13 mouse cellular contexts compared by ENCODE assay signal in the genomic region with DNA sequence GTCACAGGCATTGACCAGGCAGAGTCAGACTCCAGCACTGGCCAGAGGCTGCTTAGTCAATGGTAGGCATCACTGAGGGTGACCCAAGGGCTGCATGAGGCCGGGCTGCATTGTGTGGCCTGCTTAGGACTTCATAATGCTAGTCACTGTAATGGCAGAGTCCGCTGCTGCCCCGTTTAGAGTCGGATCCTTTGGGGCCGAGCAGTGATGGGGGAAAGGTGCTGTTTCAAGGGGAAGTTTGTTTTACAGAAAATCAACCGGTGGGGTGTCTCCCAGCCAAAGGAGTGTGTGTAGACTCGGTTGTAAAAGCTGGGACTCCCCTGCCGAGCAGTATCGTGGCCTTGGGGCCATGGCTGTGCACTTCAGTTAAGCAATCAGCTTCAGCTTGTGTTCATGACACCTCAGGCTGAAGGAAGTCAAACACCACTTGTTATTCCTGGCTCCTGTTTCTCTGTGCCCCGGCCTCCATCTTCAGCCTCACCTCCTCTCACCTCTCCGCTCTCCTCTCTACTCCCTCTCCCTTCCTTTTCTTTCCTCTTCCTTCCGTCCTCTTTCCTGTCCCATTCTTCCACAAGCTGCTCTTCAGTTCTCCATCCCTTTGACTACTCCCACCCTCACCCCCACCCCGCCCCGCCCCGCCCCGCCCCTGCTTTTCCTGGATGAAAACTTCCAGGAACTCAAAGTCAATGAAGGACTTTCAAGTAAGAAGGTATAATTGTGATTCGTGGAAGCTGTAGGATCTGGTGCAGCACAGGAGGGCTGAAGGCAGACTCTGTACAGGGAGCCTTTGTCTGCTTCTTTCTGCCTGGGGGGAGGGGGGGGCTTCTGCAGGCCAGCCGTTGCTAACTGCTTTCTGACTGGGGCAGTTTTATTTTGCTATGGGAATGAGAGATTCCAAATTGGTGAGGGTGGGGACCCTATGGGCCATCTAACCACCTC. TPM values are rescaled to one million over a fixed set of nuclear protein-coding genes. Genes with fewer than 3 reads are reported as not detected.
DNase-seq lines count a peak whose midpoint lies in the region; ATAC-seq and TF ChIP-seq lines count a peak whose summit lies in the region.
"Had no signal": no experiment of that assay in that cellular context is flagged by ENCODE, and none has a peak within 500 bp of the region (broad histone marks: within the 10 kb centered on the region; RNA-seq: fewer than 3 reads in every experiment).

No protein-coding gene starts in this region.

- H3K9ac ChIP-seq in heart, embryonic 12.5 days: 0 out of 2 replicates have a peak overlapping the region, but pooled peaks have one; percentile 19
- H3K9ac ChIP-seq in liver, embryonic 14.5 days (replicated peaks): peak overlapping the region; percentile 68
- H3K9ac ChIP-seq: kidney, embryonic 15.5 days had no signal

- peaks cover 8% of the 10 kb centered on the region; the same call in 1 of the 2 replicates for H3K27me3 ChIP-seq in heart, embryonic 12.5 days (replicated peaks)
- H3K27me3 ChIP-seq in megakaryocyte, embryonic 14.5 days (replicated peaks): peaks cover 9% of the 10 kb centered on the region
- H3K27me3 ChIP-seq in liver, embryonic 14.5 days (ENCODE audit: control insufficient read depth, insufficient read depth, low read length): no peaks in the 10 kb centered on the region
- H3K27me3 ChIP-seq: kidney, embryonic 15.5 days had no signal

- TF ChIP-seq CTCF in liver, embryonic 14.5 days (IDR thresholded peaks at IDR 0.05; ENCODE audit: low read depth): no peak

- H3K27ac ChIP-seq in heart, embryonic 12.5 days (ENCODE audit: poor library complexity, severe bottlenecking): peak overlapping the region; percentile 89
- H3K27ac ChIP-seq in brown adipose tissue, adult 24 weeks (replicated peaks; ENCODE audit: low read depth, low read length): 0 out of 2 replicates have a peak overlapping the region, but pooled peaks have one; percentile 8
- H3K27ac ChIP-seq in liver, embryonic 14.5 days: peak overlapping the region; percentile 100
- H3K27ac ChIP-seq: kidney, embryonic 15.5 days had no signal

- no peak overlapping the region for H3K4me2 ChIP-seq in heart, embryonic 12.5 days
- H3K4me2 ChIP-seq in liver, embryonic 14.5 days (ENCODE audit: low read depth): peak overlapping the region; percentile 96
- H3K4me2 ChIP-seq: kidney, embryonic 15.5 days had no signal

- no peaks in the 10 kb centered on the region for H3K9me3 ChIP-seq in heart, embryonic 12.5 days (replicated peaks)
- no peaks in the 10 kb centered on the region for H3K9me3 ChIP-seq in megakaryocyte, embryonic 14.5 days
- H3K9me3 ChIP-seq in liver, embryonic 14.5 days (ENCODE audit: control insufficient read depth, low read length): no peaks in the 10 kb centered on the region
- H3K9me3 ChIP-seq: kidney, embryonic 15.5 days had no signal

- no peak overlapping the region for H3K4me3 ChIP-seq in heart, embryonic 12.5 days
- H3K4me3 ChIP-seq in megakaryocyte, embryonic 14.5 days (replicated peaks): peak overlapping the region; percentile 60
- no peak overlapping the region for H3K4me3 ChIP-seq in brown adipose tissue, adult 24 weeks (ENCODE audit: insufficient read depth, low read depth, low read length)
- peak overlapping the region; percentile 17 to 32 for H3K4me3 ChIP-seq in liver, embryonic 14.5 days (ENCODE audit: insufficient read depth in 1 of 2, low read depth in 2 of 2, low read length in 2 of 2)
- H3K4me3 ChIP-seq: kidney, embryonic 15.5 days had no signal

- H3K4me1 ChIP-seq in heart, embryonic 12.5 days (replicated peaks): peaks cover 44% of the 10 kb centered on the region
- peaks cover 88% of the 10 kb centered on the region for H3K4me1 ChIP-seq in megakaryocyte, embryonic 14.5 days
- peaks cover 13% of the 10 kb centered on the region for H3K4me1 ChIP-seq in brown adipose tissue, adult 24 weeks (ENCODE audit: control insufficient read depth, insufficient read depth, insufficient read length, low read length)
- H3K4me1 ChIP-seq in liver, embryonic 14.5 days (replicated peaks; ENCODE audit: control insufficient read depth in 2 of 2, insufficient read depth in 2 of 2, low read length in 1 of 2): peaks cover 71 to 75% of the 10 kb centered on the region in 2 experiments

- no peak for DNase-seq in heart, adult 18-20 months
- DNase-seq in liver, embryonic 14.5 days (ENCODE audit: low read depth in 3 of 3, low spot score in 3 of 3): peak in 1 of 3 experiments; percentile 73
- no peak for DNase-seq in adrenal gland, postnatal 14 days
- DNase-seq in cerebellum, postnatal 36 days: no peak
- DNase-seq: cerebellum, postnatal 14 days; retina, postnatal 1 day had no signal

- ATAC-seq in heart, embryonic 12.5 days (ENCODE audit: insufficient number of reproducible peaks, low FRiP score): no peak
- ATAC-seq in megakaryocyte, adult 5-6 weeks (ENCODE audit: poor library complexity, severe bottlenecking): no peak
- no peak for ATAC-seq in liver, embryonic 14.5 days (ENCODE audit: insufficient read depth)

- no peak for TF ChIP-seq EP300 in liver, embryonic 14.5 days (IDR thresholded peaks at IDR 0.05; ENCODE audit: low read depth)

- no peaks in the 10 kb centered on the region for H3K36me3 ChIP-seq in heart, embryonic 12.5 days
- no peaks in the 10 kb centered on the region for H3K36me3 ChIP-seq in megakaryocyte, embryonic 14.5 days (replicated peaks; ENCODE audit: low read length)
- no peaks in the 10 kb centered on the region for H3K36me3 ChIP-seq in liver, embryonic 14.5 days (replicated peaks; ENCODE audit: control insufficient read depth, insufficient read depth, low read depth)
- H3K36me3 ChIP-seq: kidney, embryonic 15.5 days had no signal

- WGBS in heart, embryonic 12.5 days: 58% methylated on average over 18 of the region's 18 CpGs
- 31% methylated on average over 18 of the region's 18 CpGs for WGBS in liver, embryonic 14.5 days (ENCODE audit: insufficient replicate concordance)

RNA-seq across cellular contexts. Expression of a gene that starts 14.6 kb away (rescaled TPM):
- not detected in 2 replicates for polyA plus RNA-seq in heart, embryonic 12.5 days (2016; fragmentation: Nextera tagmentation; extraction: Ambion mirVana)
- total RNA-seq in heart, adult 18-20 months (2021): not detected
- polyA plus RNA-seq in megakaryocyte, embryonic 14.5 days (2012; ENCODE audit: insufficient read depth, low replicate concordance): 0.20 TPM in 1 of 2 replicates, not detected in the other
- total RNA-seq in megakaryocyte, adult 5-6 weeks (2015): 0.33 TPM in 1 of 2 replicates, not detected in the other
- not detected in 2 replicates for total RNA-seq in megakaryocyte, adult 5-6 weeks (2017)
- not detected in 2 replicates for polyA plus RNA-seq in brown adipose tissue, adult 24 weeks (2012; ENCODE audit: insufficient read depth, insufficient read length, missing spikeins)
- polyA plus RNA-seq in liver, embryonic 14.5 days (2012; rRNA removed): not detected in 2 replicates
- not detected in 2 replicates for polyA plus RNA-seq in liver, embryonic 14.5 days (2014; fragmentation: Nextera tagmentation; extraction: Ambion mirVana)
- total RNA-seq in adrenal gland, postnatal 14 days (2021): not detected in 2 replicates
- total RNA-seq: gastrocnemius, postnatal 4 days had no signal
- polyA plus RNA-seq: C2C12; kidney, embryonic 15.5 days had no signal

RNA-seq across cellular contexts. Expression of a gene that starts 23.0 kb away (rescaled TPM):
- polyA plus RNA-seq in heart, embryonic 12.5 days (2016; fragmentation: Nextera tagmentation; extraction: Ambion mirVana): 2.1 and 2.9 TPM in 2 replicates
- total RNA-seq in heart, adult 18-20 months (2021): under 1 TPM; 0.32 to 0.85 TPM
- polyA plus RNA-seq in megakaryocyte, embryonic 14.5 days (2012; ENCODE audit: insufficient read depth, low replicate concordance): not detected in 2 replicates
- not detected in 2 replicates for total RNA-seq in megakaryocyte, adult 5-6 weeks (2015)
- 0.94 TPM in 1 of 2 replicates, not detected in the other for total RNA-seq in megakaryocyte, adult 5-6 weeks (2017)
- polyA plus RNA-seq in brown adipose tissue, adult 24 weeks (2012; ENCODE audit: insufficient read depth, insufficient read length, missing spikeins): not detected in 2 replicates
- polyA plus RNA-seq in liver, embryonic 14.5 days (2012; rRNA removed): 0.16 and 0.25 TPM in 2 replicates
- 1.1 and 1.2 TPM in 2 replicates for polyA plus RNA-seq in liver, embryonic 14.5 days (2014; fragmentation: Nextera tagmentation; extraction: Ambion mirVana)
- not detected in 2 replicates for total RNA-seq in adrenal gland, postnatal 14 days (2021)
- total RNA-seq: gastrocnemius, postnatal 4 days had no signal

Comparison
In these comparisons a context has a peak if more than half of its experiments do, and no peak if none do; other contexts are left out.
1. H3K27ac ChIP-seq: peak in every context shown above with its lines; median percentile 100 in liver, embryonic 14.5 days; 89 in heart, embryonic 12.5 days; 8 in brown adipose tissue, adult 24 weeks.
2. H3K4me3 ChIP-seq: peak in megakaryocyte, embryonic 14.5 days (single experiment) and liver, embryonic 14.5 days (2 of 2); none in heart, embryonic 12.5 days (single experiment) and brown adipose tissue, adult 24 weeks (single experiment).